Mouse (Mus musculus) hindbrain, embryonic 15.5 days (tissue): ENCODE measurements at regions not wholly inside any gene's neighbourhood (a gene's known extent, or its start where the extent isn't known, plus 50 kb on each side); places are given as distances from the start of the nearest gene placed in this dataset.

ENCODE experiments used
- ATAC-seq: fragments of 200-750 bp; cut with Nextera tagmentation; 2 replicates; pipeline ENCODE4 v1.8.0; 2017; ENCODE audit warnings: low read depth, moderate number of reproducible peaks, moderate TSS enrichment; ENCODE audit not compliant: low FRiP score
- H3K27ac ChIP-seq: fragments of 300-500 bp; sonication (generic); replicated peaks from 2 replicates; pipeline ENCODE4 v1.5.1; 2015; ENCODE audit warnings: mild to moderate bottlenecking, inconsistent platforms
- H3K27me3 ChIP-seq: fragments of 300-500 bp; sonication (generic); 2 replicates; pipeline ENCODE4 v1.6.1; 2015; ENCODE audit warnings: control low read depth, inconsistent platforms
- H3K36me3 ChIP-seq: fragments of 300-500 bp; sonication (generic); 2 replicates; pipeline ENCODE4 v1.6.1; 2015; ENCODE audit warnings: control low read depth, inconsistent platforms
- H3K4me1 ChIP-seq: fragments of 300-500 bp; sonication (generic); replicated peaks from 2 replicates; pipeline ENCODE4 v1.6.1; 2015; ENCODE audit warnings: control low read depth, inconsistent platforms
- H3K4me2 ChIP-seq: fragments of 300-500 bp; sonication (generic); 2 replicates; pipeline ENCODE4 v1.6.1; 2015; ENCODE audit warnings: moderate library complexity, mild to moderate bottlenecking, inconsistent platforms
- H3K4me3 ChIP-seq: fragments of 300-500 bp; sonication (generic); 2 replicates; pipeline ENCODE4 v1.5.1; 2015; ENCODE audit warnings: mild to moderate bottlenecking, inconsistent platforms
- H3K9ac ChIP-seq: fragments of 300-500 bp; sonication (generic); 2 replicates; pipeline ENCODE4 v1.6.1; 2015; ENCODE audit warnings: inconsistent platforms
- H3K9me3 ChIP-seq: fragments of 300-500 bp; sonication (generic); 2 replicates; pipeline ENCODE4 v1.6.1; 2016; ENCODE audit warnings: control low read depth, inconsistent platforms
- WGBS: fragments of 180-500 bp; shearing (Covaris S2); methylation state at CpG from one replicate; pipeline ENCODE4 v1.1.7; 2015; 5-methylcytosine and 5-hydroxymethylcytosine counted together

DNA sequence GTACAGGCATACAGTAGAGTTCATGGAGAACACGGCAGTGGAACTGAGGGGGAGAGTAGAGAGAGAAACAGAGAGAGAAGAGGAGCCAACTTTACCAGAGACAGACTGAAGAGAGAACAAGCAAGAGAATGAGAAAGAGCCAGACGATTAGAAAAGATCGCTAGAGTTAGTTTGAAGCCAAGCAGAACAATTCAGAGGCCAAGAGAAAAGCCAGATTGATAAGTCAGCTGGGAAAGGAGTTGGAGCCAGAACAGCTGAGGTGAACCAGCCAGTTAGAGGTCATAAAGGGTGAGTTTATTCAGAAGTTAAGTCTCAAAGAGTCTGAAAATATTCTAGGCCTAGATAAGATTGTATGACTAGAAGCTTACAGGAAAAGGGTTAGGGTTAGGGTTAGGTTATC is 281.7 kb downstream of the Trim52 start:
- H3K9me3 ChIP-seq: no peaks in the 10 kb centered on the region
- no peak overlapping the region for H3K4me2 ChIP-seq
- no peak overlapping the region for H3K27ac ChIP-seq
- no peaks in the 10 kb centered on the region for H3K4me1 ChIP-seq
- no peaks in the 10 kb centered on the region for H3K36me3 ChIP-seq
- H3K27me3 ChIP-seq: no peaks in the 10 kb centered on the region
- no peak for ATAC-seq
- no peak overlapping the region for H3K9ac ChIP-seq
- no peak overlapping the region for H3K4me3 ChIP-seq
- WGBS: 83% methylated on average over 3 of the region's 3 CpGs

DNA sequence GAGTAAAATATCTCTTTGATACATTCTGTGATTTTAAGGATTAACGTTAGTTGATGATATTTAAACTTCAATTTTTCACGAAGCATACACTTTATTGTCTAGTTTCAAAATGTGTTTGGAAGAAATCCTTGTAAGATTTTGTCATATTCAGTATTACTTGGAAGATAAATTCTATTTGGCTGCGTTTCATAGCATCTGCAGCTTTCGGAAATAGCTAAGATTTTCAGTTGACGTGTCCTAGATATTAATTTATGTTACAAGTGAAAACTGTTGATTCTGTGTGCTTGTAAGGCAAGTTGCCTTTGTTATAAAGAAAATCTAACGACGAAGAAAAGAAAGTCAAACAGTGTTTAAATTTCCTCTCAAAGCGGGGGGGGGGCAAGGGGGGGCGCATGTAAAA is 284.5 kb downstream of the Trim52 start:
- no peaks in the 10 kb centered on the region for H3K36me3 ChIP-seq
- 90% methylated on average over 9 of the region's 9 CpGs for whole genome bisulfite sequencing

GRCm38 (mm10) chr14:106393978-106394377 is 288.0 kb downstream of the Trim52 start:
- WGBS: 85% methylated on average over 4 of the region's 4 CpGs
- Histone ChIP-seq H3K27me3 (no peaks in the 10 kb centered on the region), H3K27ac (no peak overlapping the region), H3K4me1 (no peaks in the 10 kb centered on the region), H3K4me3 (no peak overlapping the region), H3K9me3 (no peaks in the 10 kb centered on the region), H3K4me2 (no peak overlapping the region), H3K9ac (no peak overlapping the region), H3K36me3 (no peaks in the 10 kb centered on the region)
- ATAC-seq: no peak

More for the DNA sequence above, 284.5 kb downstream of the Trim52 start:
- no peak overlapping the region for H3K4me3 ChIP-seq
- no peak overlapping the region for H3K9ac ChIP-seq
- H3K27ac ChIP-seq: no peak overlapping the region
- H3K4me2 ChIP-seq: no peak overlapping the region
- no peak for ATAC-seq
- H3K9me3 ChIP-seq: no peaks in the 10 kb centered on the region
- no peaks in the 10 kb centered on the region for H3K27me3 ChIP-seq
- H3K4me1 ChIP-seq: no peaks in the 10 kb centered on the region

DNA sequence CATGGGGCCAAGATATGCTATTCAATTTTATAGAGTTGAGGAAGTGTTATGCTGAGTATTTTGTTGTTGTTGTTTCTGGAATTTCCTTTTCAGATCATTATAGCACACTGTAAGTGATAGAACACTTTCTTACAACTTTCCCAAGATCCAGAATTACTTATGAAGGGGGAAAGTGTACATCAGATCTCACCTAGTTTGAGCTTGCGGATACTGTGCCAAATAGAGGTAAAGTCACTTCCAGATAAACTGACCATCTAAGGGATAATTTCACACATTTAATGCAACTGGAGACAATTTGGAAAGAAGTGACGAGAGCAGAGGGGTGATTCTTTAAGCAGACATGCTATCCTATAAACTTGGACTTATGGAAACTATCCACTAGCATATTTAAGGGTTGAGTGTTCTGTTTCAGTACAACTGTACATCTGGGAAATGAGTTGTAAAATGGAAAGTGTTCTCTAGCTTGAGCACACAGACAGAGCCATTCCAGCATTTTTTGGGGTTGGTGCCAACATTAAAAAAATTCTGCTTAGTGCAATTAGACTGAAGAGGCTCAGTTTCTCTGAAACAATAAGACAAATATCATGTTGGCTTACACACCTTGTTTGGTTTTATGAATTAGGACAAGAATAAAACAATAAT is 307.0 kb downstream of the Trim52 start:
- Histone ChIP-seq H3K4me2 (no peak overlapping the region), H3K27ac (no peak overlapping the region), H3K9me3 (no peaks in the 10 kb centered on the region), H3K27me3 (no peaks in the 10 kb centered on the region), H3K36me3 (no peaks in the 10 kb centered on the region), H3K4me3 (no peak overlapping the region), H3K9ac (no peak overlapping the region), H3K4me1 (no peaks in the 10 kb centered on the region)
- no peak for ATAC-seq
- 94% methylated on average over 2 of the region's 2 CpGs for WGBS

GRCm38 (mm10) chr14:106424714-106425113 is 318.7 kb downstream of the Trim52 start:
- Histone ChIP-seq H3K27me3 (no peaks in the 10 kb centered on the region), H3K36me3 (no peaks in the 10 kb centered on the region), H3K9me3 (no peaks in the 10 kb centered on the region), H3K4me1 (no peaks in the 10 kb centered on the region), H3K4me2 (no peak overlapping the region), H3K27ac (no peak overlapping the region), H3K9ac (no peak overlapping the region), H3K4me3 (no peak overlapping the region)
- no peak for ATAC-seq
- 67% methylated on average over 4 of the region's 4 CpGs for WGBS

DNA sequence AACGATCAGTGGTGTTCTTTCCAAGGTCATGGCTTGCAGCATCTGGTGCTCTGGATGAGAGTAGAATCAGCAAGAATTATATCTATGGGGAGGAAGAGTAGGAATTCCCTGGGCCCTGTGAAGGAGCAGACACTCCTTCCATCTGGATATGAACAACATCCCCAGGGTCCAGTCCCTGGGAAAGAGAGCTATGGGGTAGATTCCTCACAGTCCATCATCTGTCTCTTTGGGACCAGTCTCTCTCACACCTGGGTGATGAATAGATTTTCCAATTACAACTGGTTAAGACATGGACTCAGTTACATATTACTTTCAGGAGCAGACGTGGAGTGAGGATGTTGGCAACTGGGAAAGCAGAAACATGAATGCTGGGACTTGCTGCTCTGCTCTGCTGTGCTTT is 322.6 kb downstream of the Trim52 start:
- Histone ChIP-seq H3K36me3 (no peaks in the 10 kb centered on the region), H3K9ac (no peak overlapping the region), H3K27me3 (no peaks in the 10 kb centered on the region), H3K4me3 (no peak overlapping the region), H3K27ac (no peak overlapping the region), H3K9me3 (no peaks in the 10 kb centered on the region), H3K4me1 (no peaks in the 10 kb centered on the region), H3K4me2 (no peak overlapping the region)
- WGBS: 79% methylated on average over 2 of the region's 2 CpGs
- ATAC-seq: no peak

GRCm38 (mm10) chr14:106439282-106439681 is 333.3 kb downstream of the Trim52 start:
- Histone ChIP-seq H3K27me3 (no peaks in the 10 kb centered on the region), H3K36me3 (no peaks in the 10 kb centered on the region), H3K9ac (no peak overlapping the region), H3K27ac (no peak overlapping the region), H3K4me2 (no peak overlapping the region), H3K4me3 (no peak overlapping the region), H3K9me3 (no peaks in the 10 kb centered on the region), H3K4me1 (no peaks in the 10 kb centered on the region)
- WGBS: 15% methylated on average over 5 of the region's 5 CpGs
- no peak for ATAC-seq

DNA sequence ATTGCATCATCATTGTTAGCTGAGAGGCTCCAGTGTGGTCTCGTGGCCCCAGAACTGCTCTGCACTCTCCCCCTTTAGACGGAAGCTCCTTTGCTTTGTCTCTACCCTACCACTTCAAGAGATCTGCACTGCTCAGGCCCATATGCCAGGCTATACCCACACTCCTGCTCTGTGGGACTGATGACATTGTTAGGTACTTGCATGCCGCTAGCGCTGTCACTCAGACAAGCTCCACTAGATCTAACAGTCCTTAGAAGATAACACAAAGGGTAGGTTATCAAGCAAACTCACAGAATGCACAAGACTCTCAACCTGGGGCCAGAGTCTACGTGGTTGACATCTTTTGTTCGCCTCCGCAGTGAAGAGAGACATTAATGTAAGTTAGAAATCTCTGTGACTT is 383.1 kb downstream of the Trim52 start:
- no peaks in the 10 kb centered on the region for H3K4me1 ChIP-seq
- no peaks in the 10 kb centered on the region for H3K9me3 ChIP-seq
- H3K27me3 ChIP-seq: no peaks in the 10 kb centered on the region
- H3K36me3 ChIP-seq: no peaks in the 10 kb centered on the region
- H3K4me3 ChIP-seq: no peak overlapping the region
- WGBS: 91% methylated on average over 7 of the region's 7 CpGs
- H3K4me2 ChIP-seq: no peak overlapping the region
- no peak overlapping the region for H3K9ac ChIP-seq
- no peak overlapping the region for H3K27ac ChIP-seq
- ATAC-seq: no peak

DNA sequence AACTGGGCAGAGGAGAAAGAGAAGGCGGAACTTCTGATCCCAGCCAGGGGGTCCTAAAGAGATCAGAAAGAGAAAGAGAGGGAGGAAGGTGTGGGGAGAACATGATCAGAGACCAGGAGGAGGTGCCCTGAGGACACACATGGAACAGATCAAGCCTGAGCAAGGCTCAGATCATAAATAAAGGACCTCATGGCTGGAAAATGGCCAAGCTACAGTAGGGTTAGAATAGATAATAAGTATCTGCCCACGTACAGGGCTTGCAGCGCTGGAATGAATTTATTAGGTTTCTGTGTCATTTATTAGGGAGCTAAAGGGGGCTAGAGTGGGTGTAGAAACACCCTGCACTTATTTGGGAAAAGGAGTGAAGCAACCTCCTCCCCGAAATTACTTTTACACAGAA is 385.4 kb downstream of the Trim52 start:
- Histone ChIP-seq H3K9me3 (no peaks in the 10 kb centered on the region), H3K4me1 (no peaks in the 10 kb centered on the region), H3K36me3 (no peaks in the 10 kb centered on the region), H3K4me3 (no peak overlapping the region), H3K27me3 (no peaks in the 10 kb centered on the region), H3K27ac (no peak overlapping the region), H3K9ac (no peak overlapping the region), H3K4me2 (no peak overlapping the region)
- no peak for ATAC-seq
- 83% methylated on average over 4 of the region's 4 CpGs for WGBS

DNA sequence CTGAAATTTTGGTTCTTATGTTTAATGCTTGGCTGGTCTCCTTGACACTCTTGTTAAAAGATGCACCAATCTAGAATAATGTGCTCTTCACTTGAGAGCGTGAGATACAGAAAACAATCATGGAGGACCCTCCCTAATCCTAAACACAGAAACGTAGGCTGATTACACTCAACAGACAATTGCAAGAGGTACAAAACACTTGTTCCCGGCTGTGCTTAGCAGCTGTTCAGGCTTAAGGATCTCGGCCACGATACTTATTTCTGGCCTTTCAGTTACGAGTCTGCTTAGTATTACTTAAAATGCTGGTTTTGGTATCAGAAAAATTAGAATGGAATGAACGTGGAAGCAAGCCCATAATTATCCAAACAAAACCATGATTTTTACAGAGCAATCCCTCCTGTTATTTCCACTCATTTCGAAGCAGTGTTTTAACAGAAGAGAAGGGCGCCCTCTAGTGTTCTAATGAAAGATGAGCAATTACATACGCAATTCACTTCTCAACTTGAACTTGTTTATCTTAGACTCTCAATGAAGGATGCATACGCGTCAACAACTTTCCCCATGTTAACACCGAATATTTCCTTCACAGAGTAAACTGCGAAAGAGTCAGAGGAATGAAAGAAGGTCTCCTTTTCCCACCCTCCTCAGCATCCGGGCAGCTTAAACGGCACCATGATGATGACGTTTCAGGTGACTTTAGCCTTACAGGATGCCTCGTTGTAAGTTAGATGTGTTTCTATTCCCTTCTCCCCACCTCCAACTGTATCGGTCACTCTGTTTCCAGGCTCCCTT is 394.5 kb downstream of the Trim52 start:
- Histone ChIP-seq H3K27me3 (no peaks in the 10 kb centered on the region), H3K27ac (no peak overlapping the region), H3K4me2 (peak overlapping the region; percentile 25), H3K4me1 (no peaks in the 10 kb centered on the region), H3K36me3 (no peaks in the 10 kb centered on the region), H3K9ac (no peak overlapping the region), H3K4me3 (no peak overlapping the region), H3K9me3 (no peaks in the 10 kb centered on the region)
- 45% methylated on average over 19 of the region's 19 CpGs for WGBS
- ATAC-seq: peak; percentile 11; the same call in 1 of the 2 replicates

DNA sequence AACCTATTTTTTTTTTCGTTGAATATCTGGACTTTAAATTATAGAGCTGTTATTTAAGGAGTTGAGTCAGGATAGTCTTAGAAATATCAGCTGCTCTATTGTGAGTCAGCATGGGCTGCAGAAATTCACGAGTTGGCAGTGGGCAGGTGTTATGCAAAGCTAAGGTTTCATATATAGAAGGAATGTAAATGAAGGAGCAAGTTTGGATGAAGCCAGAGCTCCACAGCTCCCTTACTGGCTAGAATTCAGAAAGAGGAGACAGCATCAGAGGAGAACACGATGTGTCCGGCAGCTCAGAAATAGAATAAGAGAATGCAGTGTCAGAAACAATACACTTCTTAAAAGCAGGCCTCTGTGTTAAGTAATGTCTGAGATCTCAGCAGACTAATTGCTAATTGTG is 400.9 kb downstream of the Trim52 start:
- WGBS: 78% methylated on average over 4 of the region's 4 CpGs
- ATAC-seq: no peak

GRCm38 (mm10) chr14:106518552-106519358 is 412.8 kb downstream of the Trim52 start:
- 66% methylated on average over 12 of the region's 12 CpGs for WGBS
- Histone ChIP-seq H3K9ac (no peak overlapping the region), H3K27me3 (no peaks in the 10 kb centered on the region), H3K4me1 (no peaks in the 10 kb centered on the region), H3K36me3 (no peaks in the 10 kb centered on the region), H3K4me3 (no peak overlapping the region), H3K27ac (no peak overlapping the region), H3K9me3 (no peaks in the 10 kb centered on the region), H3K4me2 (no peak overlapping the region)
- ATAC-seq: 0 out of 2 replicates have a peak, but pooled peaks have one; percentile 27

More for the DNA sequence above, 400.9 kb downstream of the Trim52 start:
- Histone ChIP-seq H3K27me3 (no peaks in the 10 kb centered on the region), H3K9ac (no peak overlapping the region), H3K4me2 (no peak overlapping the region), H3K36me3 (no peaks in the 10 kb centered on the region), H3K9me3 (no peaks in the 10 kb centered on the region), H3K4me3 (no peak overlapping the region), H3K27ac (no peak overlapping the region), H3K4me1 (no peaks in the 10 kb centered on the region)
